Mouse (Mus musculus) c-Kit-positive CD71-positive TER-119-negative erythroid progenitor cells, embryonic 14.5 days (primary cell): Measurements from ENCODE around the gene Wsb2.
A peak's percentile ranks its signal among the peaks of the same experiment; 100 is the strongest.
"Not testable (repeated sequence)": the region's sequence is repeated elsewhere in the genome, so short reads cannot be mapped to it uniquely, and the experiment has no call there.

Source experiments
- DNase-seq: peaks from one replicate; pipeline ENCODE4 v3.0.0-alpha.2; 2013; ENCODE audit warnings: low read depth

Wsb2 gene

GRCm38 (mm10) chr5:117357129-117357477 lies at the start of gene Wsb2:
Gene Wsb2, plus strand, starts transcription at chr5:117357304.
- no peak for DNase-seq

GRCm38 (mm10) chr5:117307699-117308098 lies 49.4 kb upstream of the Wsb2 start:
- peak; percentile 49 for DNase-seq

DNA sequence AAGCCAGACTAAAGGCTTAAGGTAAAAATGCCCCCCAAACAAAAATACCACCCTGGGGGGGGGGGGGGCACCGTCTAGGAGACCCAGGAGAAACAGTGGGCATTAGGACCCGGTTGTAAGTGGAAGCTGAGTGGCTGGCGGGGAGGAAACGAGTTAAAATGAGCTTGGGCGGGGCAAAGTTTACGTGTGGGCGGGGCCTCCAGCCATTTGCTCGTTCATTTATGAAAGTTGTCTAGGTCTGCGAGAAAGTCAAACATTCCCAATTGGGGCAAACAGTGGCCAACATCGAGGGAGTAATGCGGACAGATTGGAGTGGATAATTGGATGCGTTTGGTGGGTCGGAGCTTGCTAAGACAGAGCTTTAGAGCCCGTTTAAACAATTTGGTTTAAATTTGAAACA lies 43.7 kb upstream of the Wsb2 start:
- peak; percentile 50 for DNase-seq

DNA sequence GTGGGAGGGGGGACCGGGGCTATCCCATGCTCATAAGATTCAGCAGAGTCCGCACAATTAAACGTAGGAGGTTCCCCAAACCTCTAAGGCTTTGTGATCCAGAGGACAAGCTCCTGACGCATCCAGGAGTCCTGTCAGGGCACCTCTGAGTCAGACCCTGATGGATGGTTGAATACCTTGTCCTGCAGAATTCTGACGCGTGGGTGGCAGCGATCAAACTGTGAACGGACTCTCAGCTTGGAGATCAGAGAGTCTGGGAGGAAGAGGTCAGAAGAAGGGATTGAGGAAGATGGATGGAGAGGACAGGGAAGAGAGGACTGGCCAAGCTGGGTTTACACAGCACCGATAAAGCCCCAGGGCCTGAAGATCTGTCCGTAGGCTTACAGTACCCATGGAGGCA lies 43.2 kb upstream of the Wsb2 start:
- DNase-seq, result no peak

GRCm38 (mm10) chr5:117314587-117315428 lies 42.3 kb upstream of the Wsb2 start:
- no peak for DNase-seq

- DNase-seq, result no peak
Measured at GRCm38 (mm10) chr5:117318741-117319629, 38.1 kb upstream of the Wsb2 start, which contains the start of gene Vsig10. Gene Vsig10, plus strand, starts transcription at chr5:117319083.

DNA sequence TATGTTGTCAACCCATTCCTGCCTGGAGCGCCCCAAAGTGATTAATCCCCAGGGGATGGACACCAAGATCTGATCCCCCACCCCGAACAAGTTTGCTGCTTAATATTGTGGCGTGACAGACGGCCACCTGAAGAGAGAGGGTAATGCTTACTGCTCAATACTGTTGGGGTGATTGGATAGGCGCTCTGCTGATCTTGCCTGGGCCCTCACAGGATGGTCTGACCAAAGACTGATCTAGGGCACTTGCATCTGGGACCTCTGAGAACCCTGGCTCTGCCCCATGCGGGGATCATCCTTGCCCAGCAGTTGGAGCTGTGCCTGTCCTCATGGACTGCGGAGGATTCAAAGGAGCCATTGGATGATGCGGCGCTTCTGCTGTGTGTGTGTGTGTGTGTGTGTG lies 33.4 kb upstream of the Wsb2 start:
- no peak for DNase-seq

DNA sequence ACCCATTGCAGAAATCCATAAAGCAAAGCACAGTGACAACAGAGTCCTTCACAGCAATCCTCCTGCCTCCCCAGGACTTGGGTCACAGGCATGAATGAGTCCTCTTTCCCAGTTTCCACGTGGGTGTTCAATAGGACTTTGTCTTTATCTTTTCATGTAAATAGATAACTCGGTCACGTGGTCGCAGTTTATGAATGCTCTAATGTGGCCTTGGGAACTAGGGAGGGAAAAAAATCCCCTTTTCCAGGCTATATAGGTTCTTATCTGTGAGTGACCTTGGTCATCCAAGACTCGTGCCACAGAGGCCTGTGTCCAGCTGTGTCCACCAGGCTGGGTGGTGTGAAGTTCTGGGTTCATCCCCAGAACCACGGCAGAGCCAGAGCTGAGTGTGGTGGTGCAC lies 30.7 kb upstream of the Wsb2 start:
- DNase-seq, result no peak

GRCm38 (mm10) chr5:117330457-117330856 lies 26.6 kb upstream of the Wsb2 start:
- DNase-seq, result no peak

GRCm38 (mm10) chr5:117337999-117338398 lies 19.1 kb upstream of the Wsb2 start:
- no peak for DNase-seq

- no peak for DNase-seq
Measured at GRCm38 (mm10) chr5:117338503-117338902, 18.6 kb upstream of the Wsb2 start.

DNA sequence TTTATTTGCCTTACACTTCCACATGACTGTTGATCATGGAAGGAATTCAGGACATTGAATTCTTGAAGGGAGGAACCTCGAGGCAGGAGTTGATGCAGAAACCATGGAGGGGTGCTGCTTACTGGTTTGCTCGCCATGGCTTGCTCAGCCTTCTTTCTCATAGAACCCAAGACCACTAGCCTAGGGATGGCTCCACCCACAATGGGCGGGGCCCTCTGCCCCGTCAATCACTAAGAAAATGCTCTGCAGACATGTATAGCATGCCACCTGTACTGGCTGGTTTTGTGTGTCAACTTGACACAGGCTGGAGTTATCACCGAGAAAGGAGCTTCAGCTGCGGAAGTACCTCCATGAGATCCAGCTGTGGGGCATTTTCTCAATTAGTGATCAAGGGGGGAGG lies 17.0 kb upstream of the Wsb2 start:
- no peak for DNase-seq

DNA sequence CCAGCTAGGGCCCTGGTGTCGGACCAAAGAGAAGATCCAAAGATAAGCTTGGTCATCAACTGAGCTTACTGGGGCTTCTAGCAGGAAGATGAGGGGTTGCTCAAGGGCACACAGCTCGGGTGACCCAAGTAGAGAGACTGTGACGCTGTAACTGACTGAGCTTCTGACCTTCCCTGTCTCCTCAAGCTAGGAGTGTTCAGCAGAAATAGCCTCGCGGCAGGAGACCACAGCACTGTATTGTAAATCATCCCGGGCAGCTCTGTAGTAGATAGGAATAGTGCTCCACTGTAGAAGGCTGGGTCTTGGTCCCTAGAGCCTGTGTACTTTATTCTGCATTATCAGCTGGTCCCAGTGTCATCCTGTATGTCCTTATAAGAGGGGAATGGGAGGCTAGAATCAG lies 15.2 kb upstream of the Wsb2 start:
- no peak for DNase-seq

DNA sequence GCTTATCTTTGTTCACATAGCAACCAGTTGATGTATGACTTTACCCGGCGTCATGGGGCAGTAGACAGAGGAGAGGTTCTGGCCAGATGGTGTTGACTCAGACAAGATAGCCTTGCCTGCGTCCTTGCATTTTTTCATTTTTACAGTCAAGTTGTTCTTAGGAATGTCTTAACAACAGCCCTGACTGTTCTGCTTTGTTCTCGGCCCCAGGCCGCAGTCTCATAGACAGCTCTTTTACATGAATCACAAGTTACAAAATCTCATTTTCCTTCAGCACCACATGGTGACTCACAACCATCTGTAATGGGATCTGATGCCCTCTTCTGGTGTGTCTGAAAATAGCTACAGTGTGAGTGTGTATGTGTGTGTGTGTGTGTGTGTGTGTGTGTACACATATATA lies 12.6 kb upstream of the Wsb2 start:
- DNase-seq, result not testable (repeated sequence)

DNA sequence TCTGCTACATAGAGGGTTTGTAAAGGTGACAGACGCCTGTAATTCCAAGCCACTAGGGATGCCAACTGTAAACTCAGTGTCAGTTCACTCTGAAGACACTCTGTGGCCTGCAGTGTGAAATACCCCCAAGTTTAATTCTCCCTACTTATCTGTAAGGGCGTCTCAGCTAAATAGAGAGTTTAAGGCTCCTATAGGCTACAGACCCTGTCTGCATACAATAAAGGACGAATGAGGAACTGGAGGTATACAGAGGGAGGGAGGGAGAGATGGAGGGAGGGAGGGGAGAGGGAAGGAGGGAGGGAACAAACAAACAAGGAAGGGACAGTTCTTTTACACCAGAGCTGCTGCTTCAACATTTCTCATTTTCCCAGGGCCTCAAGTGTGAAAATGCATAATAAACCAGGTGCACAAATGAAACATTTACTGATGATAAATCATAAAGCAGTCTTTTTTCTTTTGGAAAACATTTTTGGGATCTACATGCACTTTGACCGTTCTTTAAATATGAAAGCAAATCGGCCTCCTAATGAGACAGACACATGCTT lies 11.6 kb upstream of the Wsb2 start:
- DNase-seq, result no peak

DNA sequence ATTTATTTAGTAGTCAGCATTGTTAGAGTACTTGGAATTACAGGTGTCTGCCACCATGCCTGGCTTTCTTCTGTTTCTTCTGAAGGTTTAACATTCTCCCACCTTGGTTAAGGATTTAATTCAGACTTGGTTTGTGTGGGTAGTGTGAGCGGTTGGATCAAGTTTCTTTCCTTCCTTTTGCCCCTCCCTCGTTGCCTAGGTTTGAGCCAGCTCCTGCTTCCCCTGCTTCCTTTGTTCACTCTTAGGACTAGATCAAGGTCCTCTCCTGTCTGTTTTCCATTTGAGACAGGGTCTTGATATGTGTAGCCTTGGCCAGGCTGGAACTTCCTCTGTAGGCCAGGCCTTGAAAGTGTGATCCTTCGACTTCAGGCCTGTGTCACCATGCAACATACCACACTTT lies 10.8 kb upstream of the Wsb2 start:
- DNase-seq, result no peak

DNA sequence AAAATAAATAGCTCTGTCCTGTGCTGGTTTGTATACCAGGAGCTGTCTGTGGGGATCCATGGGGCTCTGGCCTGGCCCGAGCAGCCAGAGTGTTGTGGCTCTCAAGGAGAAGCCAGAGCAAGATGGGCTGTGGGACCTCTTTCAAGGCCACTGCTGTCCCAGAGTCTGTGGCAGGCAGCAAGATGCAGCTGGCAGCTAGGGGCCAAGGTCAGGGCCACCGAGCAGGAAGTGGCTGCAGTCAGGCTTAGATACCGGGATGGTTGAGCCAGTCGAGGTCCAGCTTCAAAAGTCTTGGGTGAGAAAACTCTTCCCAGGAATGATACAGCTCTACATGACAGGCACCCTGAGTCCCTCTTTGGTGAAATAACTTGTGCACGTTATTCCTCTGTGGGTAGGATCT lies 10.1 kb upstream of the Wsb2 start:
- no peak for DNase-seq

DNA sequence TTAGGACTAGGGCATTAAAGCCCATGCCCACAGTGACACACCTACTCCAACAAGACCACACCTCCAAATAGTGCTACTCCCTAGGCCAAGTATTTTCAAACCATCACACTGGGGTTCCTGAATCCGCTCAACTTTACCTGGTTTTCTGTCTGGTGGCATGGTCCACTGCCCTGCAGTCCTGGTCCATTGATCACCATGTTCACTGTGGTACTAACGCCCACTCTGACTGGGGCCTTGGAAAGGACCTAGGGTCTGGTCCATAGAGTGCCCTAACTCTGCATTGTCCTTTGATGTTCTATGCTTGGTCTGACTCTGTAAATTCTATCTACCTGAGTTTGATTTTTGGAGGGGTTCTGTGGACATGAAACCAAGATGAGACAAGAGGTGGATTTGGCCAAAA lies 9.3 kb upstream of the Wsb2 start:
- no peak for DNase-seq

DNA sequence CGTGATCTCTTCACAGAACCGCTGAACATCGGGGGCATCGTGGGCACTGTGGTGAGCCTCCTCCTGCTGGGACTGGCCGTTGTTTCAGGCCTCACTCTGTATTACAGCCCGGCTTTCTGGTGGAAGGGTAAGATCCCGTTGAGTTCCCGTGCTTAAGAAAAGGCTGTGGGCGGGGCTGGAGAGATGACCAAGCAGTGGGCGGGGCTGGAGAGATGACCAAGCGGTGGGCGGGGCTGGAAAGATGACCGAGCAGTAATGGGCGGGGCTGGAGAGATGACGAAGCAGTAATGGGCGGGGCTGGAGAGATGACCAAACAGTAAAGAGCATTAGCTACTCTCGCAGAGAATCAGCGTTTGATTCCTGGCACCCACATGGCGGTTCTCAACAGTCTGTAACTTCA lies 8.8 kb upstream of the Wsb2 start:
- no peak for DNase-seq

DNA sequence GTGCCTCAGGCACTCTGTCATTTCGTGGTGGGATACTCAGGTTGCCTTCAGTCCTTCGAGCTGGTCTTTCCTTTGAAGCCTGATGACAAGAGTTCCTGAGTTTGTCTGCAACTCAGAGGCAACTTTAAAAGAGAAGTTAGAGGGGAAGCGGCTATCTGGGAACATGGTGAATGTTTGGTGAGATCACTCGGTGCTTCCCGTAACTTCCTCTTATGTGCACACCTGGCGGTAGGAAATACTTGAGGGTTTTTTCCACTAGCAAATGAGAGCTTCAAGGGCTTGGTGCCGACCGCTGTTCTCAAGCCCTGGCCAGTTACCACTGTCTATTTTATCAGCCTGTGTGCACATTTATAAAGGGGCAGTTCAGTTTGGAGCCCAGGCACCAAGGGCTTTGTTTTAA lies 3.0 kb upstream of the Wsb2 start:
- DNase-seq, result no peak

GRCm38 (mm10) chr5:117355648-117356303 lies 1.3 kb upstream of the Wsb2 start:
- no peak for DNase-seq

DNA sequence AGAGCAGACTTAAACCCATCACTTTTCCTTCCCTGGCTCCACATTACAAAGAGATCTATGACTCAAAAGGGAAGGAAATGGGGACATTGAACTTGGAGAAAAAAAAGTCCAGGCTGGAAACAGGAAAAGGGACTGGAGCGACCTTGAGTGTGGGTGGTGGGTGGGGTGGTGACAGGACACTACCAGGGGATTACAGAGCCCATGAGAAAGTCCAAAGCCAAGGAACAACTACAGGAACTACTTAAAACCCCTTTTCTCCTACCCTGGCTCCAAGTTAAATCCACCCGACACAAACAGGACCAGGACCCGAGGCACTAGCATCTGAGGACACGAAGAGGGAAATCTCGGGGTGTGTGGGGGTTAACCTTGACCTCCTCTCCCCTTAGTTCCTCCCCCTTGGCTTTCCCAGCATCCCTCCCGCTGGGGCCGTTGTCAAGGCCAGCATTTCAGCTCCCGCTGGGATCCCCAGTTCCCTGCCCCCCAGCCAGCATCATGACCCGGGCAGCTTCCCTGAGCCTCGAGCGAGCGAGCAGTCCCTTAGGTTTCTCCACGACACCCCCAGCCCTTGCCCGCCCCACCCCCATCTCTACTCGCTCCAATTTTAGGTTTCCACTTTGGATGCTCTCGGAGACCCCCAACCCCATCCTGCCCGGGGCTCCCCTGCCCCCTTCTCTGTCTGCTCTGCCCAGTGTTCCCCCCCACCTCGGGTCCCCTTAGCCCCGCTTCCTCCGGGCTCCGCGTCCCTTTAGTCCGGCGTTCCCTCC lies 557 bp upstream of the Wsb2 start:
- no peak for DNase-seq
